Mouse (Mus musculus): ENCODE measurements around the gene Tulp3. TPM values are rescaled to one million over a fixed set of nuclear protein-coding genes. Genes with fewer than 3 reads are reported as not detected.
A peak's percentile ranks its signal among the peaks of the same experiment; 100 is the strongest.

Gene Tulp3
- not detected in 2 replicates for polyA plus RNA-seq (2012; ENCODE audit: insufficient read depth, insufficient read length, low replicate concordance, missing spikeins)

DNA sequence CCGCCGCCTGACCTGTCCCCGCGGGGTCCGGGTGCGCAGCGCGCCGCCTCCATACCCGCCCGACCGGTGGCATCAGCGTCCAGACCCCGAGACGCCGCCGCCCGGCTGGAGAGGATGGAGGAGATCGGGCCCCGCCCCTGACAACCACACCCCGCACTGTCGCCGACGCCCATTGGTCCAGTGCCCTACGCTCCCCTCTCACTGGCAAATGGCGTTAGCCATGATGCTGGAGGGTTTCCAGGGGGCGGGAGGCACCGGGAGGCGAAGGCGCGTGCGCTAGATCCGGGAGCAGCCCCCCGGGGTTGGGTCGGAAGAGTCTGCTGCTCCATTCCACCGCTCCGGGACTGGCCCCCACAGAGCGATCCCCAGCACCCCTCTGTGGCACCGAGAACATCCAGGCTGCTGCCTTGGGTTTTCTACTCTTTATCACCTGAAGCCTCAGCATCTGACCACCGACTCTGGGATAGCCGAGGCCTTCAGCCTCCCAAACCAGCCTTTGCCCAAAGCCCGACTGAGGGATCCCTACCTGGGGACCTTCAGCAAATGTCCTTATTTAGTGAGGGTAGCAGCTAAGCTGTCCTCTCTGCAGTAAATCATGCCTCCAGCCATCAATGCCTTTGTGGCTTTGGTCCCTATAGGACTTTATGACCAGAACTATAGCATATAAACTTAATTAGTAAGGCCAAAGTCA lies at the start of gene Tulp3:
Tulp3 (minus strand) TSS at position 126 of the 691 bp plus-strand sequence.
- under 1% methylated on average over 42 of the region's 42 CpGs for WGBS
- TF ChIP-seq CTCF (IDR thresholded peaks at IDR 0.05; ENCODE audit: insufficient read depth, low read depth, low read length) (no peak), POLR2A (IDR thresholded peaks at IDR 0.05; ENCODE audit: insufficient read depth, low read depth, low read length) (peak; percentile 96)
- Histone ChIP-seq H3K4me3 (ENCODE audit: insufficient read depth, low read depth, low read length) (peak within 1 kb of the TSS; percentile 88), H3K27ac (ENCODE audit: insufficient read depth, low read depth, low read length) (peak within 1 kb of the TSS; percentile 84), H3K4me1 (ENCODE audit: control insufficient read depth, insufficient read depth, low read length) (peaks cover 6% of the 10 kb centered on the region; the same call in 1 of the 2 replicates)

DNA sequence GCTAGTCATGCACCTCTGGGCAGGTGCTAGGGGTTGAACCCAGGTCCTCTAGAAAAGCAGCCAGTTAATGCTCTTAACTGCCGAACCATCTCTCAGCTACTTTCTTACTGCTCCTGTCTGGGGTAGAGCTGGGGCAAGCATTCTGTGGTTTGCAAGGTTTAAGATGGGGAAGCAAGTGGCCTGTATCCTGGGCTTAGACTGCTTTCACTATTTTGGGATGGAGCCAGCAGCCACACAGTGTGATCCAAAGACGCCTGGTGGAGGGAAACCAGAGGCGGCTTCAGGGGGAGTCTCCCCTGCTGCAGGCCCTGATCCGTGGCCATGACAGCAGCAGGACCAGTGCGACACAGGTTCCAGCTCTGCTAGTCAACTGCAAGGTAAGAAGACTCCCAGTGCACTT lies 49.1 kb upstream of the Tulp3 start:
- Histone ChIP-seq H3K4me1 (ENCODE audit: control insufficient read depth, insufficient read depth, low read length) (peaks cover 15% of the 10 kb centered on the region), H3K4me3 (ENCODE audit: insufficient read depth, low read depth, low read length) (no peak overlapping the region), H3K27ac (ENCODE audit: insufficient read depth, low read depth, low read length) (no peak overlapping the region)
- TF ChIP-seq CTCF (IDR thresholded peaks at IDR 0.05; ENCODE audit: insufficient read depth, low read depth, low read length): no peak
- no peak for TF ChIP-seq POLR2A (IDR thresholded peaks at IDR 0.05; ENCODE audit: insufficient read depth, low read depth, low read length)
- 35% methylated on average over 5 of the region's 5 CpGs for WGBS

- Histone ChIP-seq H3K4me3 (ENCODE audit: insufficient read depth, low read depth, low read length) (peak overlapping the region; percentile 54), H3K27ac (ENCODE audit: insufficient read depth, low read depth, low read length) (peak overlapping the region; percentile 52), H3K4me1 (ENCODE audit: control insufficient read depth, insufficient read depth, low read length) (peaks cover 18% of the 10 kb centered on the region)
- 24% methylated on average over 21 of the region's 21 CpGs for WGBS
- no peak for TF ChIP-seq CTCF (IDR thresholded peaks at IDR 0.05; ENCODE audit: insufficient read depth, low read depth, low read length)
- TF ChIP-seq POLR2A (IDR thresholded peaks at IDR 0.05; ENCODE audit: insufficient read depth, low read depth, low read length): no peak
Observed at GRCm38 (mm10) chr6:128399421-128400185, 44.0 kb upstream of the Tulp3 start.

GRCm38 (mm10) chr6:128398996-128399395 lies 43.3 kb upstream of the Tulp3 start, which contains the start of gene Nrip2:
Gene Nrip2 (plus strand): TSS chr6:128399296.
- Histone ChIP-seq H3K4me3 (ENCODE audit: insufficient read depth, low read depth, low read length) (peak within 1 kb of the TSS; percentile 54), H3K4me1 (ENCODE audit: control insufficient read depth, insufficient read depth, low read length) (peaks cover 18% of the 10 kb centered on the region), H3K27ac (ENCODE audit: insufficient read depth, low read depth, low read length) (peak within 1 kb of the TSS; percentile 52)
- TF ChIP-seq POLR2A (IDR thresholded peaks at IDR 0.05; ENCODE audit: insufficient read depth, low read depth, low read length): no peak
- no peak for TF ChIP-seq CTCF (IDR thresholded peaks at IDR 0.05; ENCODE audit: insufficient read depth, low read depth, low read length)
- 58% methylated on average over 3 of the region's 3 CpGs for WGBS

DNA sequence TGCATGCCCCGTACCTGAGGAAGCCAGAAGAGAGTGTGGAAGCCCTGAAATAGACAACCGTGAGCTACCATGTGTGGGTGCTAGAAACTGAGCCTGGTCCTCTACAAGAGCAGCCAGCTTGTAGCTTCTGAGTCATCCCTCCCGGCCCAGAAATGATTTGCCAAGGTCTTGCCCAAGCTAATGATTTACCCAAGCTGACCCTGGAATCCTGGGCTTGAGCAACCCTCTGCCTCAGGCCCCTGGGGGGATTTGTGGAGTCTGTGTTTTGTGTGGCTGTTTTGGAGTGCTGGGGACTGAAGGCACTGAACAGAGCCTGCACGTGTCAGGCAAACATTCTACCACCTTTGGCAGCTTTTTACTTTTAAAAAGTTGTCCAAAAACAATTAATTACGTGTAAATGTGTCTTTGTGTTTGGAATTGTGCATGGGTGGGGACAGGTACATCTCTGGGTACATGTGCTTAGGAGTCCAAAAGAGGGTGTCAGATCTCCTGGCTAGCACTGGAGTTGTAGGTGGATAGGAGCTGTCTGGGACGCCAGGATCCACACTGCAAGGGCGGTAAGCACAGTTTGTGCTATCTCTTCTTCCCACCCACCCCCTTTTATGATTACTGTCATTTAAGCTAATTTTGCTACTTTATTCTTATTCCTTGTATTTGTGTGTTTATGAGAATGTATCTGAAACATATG lies 42.1 kb upstream of the Tulp3 start:
- Histone ChIP-seq H3K27ac (ENCODE audit: insufficient read depth, low read depth, low read length) (no peak overlapping the region), H3K4me1 (ENCODE audit: control insufficient read depth, insufficient read depth, low read length) (peaks cover 18% of the 10 kb centered on the region), H3K4me3 (ENCODE audit: insufficient read depth, low read depth, low read length) (no peak overlapping the region)
- TF ChIP-seq POLR2A (IDR thresholded peaks at IDR 0.05; ENCODE audit: insufficient read depth, low read depth, low read length) (no peak), CTCF (IDR thresholded peaks at IDR 0.05; ENCODE audit: insufficient read depth, low read depth, low read length) (no peak)
- WGBS: 73% methylated on average over 7 of the region's 7 CpGs

DNA sequence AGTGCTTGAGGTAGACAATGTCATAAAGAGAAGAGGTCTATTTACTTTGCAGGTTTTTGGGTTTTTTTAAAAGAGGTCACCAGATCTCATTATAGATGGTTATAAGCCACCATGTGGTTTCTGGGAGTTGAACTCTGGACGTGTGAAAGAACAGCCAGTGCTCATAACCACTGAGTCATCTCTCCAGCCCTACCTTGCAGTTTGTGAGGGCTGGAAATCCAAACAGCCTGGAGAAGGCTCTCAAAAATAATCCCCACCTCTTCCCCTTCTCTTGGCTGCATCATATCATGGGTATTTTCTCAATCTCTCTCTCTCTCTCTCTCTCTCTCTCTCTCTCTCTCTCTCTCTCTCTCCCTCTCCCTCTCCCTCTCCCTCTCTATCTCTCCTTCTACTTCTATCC lies 35.0 kb upstream of the Tulp3 start:
- TF ChIP-seq POLR2A (IDR thresholded peaks at IDR 0.05; ENCODE audit: insufficient read depth, low read depth, low read length): no peak
- no peak for TF ChIP-seq CTCF (IDR thresholded peaks at IDR 0.05; ENCODE audit: insufficient read depth, low read depth, low read length)
- H3K27ac ChIP-seq (ENCODE audit: insufficient read depth, low read depth, low read length): no peak overlapping the region
- H3K4me3 ChIP-seq (ENCODE audit: insufficient read depth, low read depth, low read length): no peak overlapping the region
- H3K4me1 ChIP-seq (ENCODE audit: control insufficient read depth, insufficient read depth, low read length): no peaks in the 10 kb centered on the region
- 69% methylated on average over 1 of the region's 1 CpGs for WGBS

- WGBS: 92% methylated on average over 1 of the region's 1 CpGs
- no peak for TF ChIP-seq POLR2A (IDR thresholded peaks at IDR 0.05; ENCODE audit: insufficient read depth, low read depth, low read length)
- TF ChIP-seq CTCF (IDR thresholded peaks at IDR 0.05; ENCODE audit: insufficient read depth, low read depth, low read length): no peak
- H3K4me1 ChIP-seq (ENCODE audit: control insufficient read depth, insufficient read depth, low read length): no peaks in the 10 kb centered on the region
- no peak overlapping the region for H3K4me3 ChIP-seq (ENCODE audit: insufficient read depth, low read depth, low read length)
- H3K27ac ChIP-seq (ENCODE audit: insufficient read depth, low read depth, low read length): no peak overlapping the region
Observed at GRCm38 (mm10) chr6:128389185-128389584, 33.5 kb upstream of the Tulp3 start.

DNA sequence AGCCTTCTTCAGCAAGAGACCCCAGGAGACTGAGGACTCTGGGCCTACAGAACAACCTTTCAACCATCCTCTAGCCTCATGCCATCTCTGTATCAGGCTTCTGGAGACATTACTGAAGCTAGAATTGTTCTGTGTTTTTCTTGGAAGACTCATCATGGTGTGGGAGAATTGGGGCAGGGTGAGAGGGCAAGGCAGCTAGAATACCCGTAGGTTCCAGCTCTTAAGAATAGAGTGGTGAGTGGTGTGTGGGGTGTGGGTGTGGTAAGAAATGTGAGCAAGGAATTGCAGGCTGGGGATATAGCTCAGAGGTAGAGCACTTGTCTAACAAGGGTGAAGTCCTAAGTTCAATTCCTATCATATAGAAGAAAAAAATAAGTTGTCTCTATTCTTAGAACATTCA lies 29.4 kb upstream of the Tulp3 start:
- 79% methylated on average over 1 of the region's 1 CpGs for WGBS
- Histone ChIP-seq H3K4me3 (ENCODE audit: insufficient read depth, low read depth, low read length) (no peak overlapping the region), H3K27ac (ENCODE audit: insufficient read depth, low read depth, low read length) (no peak overlapping the region), H3K4me1 (ENCODE audit: control insufficient read depth, insufficient read depth, low read length) (no peaks in the 10 kb centered on the region)
- no peak for TF ChIP-seq POLR2A (IDR thresholded peaks at IDR 0.05; ENCODE audit: insufficient read depth, low read depth, low read length)
- TF ChIP-seq CTCF (IDR thresholded peaks at IDR 0.05; ENCODE audit: insufficient read depth, low read depth, low read length): no peak

Measured in olfactory bulb, adult 2 months (tissue).